Mouse (Mus musculus) gastrocnemius, postnatal 4 days (tissue): ENCODE results near the gene Gm20662. TPM values are rescaled to one million over a fixed set of nuclear protein-coding genes. Genes with fewer than 3 reads are reported as not detected.
A peak's percentile ranks its signal among the peaks of the same experiment; 100 is the strongest.

ENCODE experiments used
- DNase-seq, 2 experiments: peaks; one replicate each; pipeline ENCODE4 v3.0.0; 2021 to 2022; ENCODE audit warnings: low spot score in 2 of 2, mixed read lengths in 2 of 2
- long read RNA-seq, 2 experiments: library from polyadenylated mRNA; stranded (forward); transcript quantifications; one replicate each; pipeline ENCODE4 v2.0.0; 2021
- total RNA-seq, 2 experiments: library from RNA; stranded (reverse); gene quantifications; 2 replicates each; pipeline ENCODE4 v1.2.3; 2021

The Gm20662 gene
- under 1 TPM; 0.32 to 0.86 TPM for total RNA-seq
- long read RNA-seq, experiment 1, partial matches to known transcripts, result 0 of 1 reads
- long read RNA-seq, experiment 1, other reads (novel, unspliced or antisense), result 1 of 1 reads
- long read RNA-seq, experiment 2, result 0 reads

DNA sequence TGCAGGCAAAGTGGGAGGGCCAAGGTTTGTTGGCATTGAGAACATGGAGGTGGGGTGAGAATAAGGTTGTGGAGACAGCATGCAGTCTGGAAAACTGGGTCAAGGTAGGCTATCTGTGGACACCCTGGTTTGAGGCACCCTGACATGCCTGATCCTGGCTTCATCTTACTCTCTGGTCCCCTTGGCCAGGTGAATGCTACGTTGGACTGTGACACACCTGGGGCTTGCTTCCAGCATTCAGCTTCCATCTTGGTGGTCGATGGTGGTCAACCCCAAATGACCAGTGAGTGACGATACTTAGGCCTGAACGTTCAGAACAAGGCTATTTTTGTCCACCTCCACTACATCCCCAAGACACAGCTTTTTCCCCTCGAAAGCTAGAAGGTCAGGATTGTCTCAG is at the start of gene Gm20662:
Gene Gm20662, plus strand, starts transcription at position 301 of the 400 bp plus-strand sequence.
- DNase-seq, result no peak

DNA sequence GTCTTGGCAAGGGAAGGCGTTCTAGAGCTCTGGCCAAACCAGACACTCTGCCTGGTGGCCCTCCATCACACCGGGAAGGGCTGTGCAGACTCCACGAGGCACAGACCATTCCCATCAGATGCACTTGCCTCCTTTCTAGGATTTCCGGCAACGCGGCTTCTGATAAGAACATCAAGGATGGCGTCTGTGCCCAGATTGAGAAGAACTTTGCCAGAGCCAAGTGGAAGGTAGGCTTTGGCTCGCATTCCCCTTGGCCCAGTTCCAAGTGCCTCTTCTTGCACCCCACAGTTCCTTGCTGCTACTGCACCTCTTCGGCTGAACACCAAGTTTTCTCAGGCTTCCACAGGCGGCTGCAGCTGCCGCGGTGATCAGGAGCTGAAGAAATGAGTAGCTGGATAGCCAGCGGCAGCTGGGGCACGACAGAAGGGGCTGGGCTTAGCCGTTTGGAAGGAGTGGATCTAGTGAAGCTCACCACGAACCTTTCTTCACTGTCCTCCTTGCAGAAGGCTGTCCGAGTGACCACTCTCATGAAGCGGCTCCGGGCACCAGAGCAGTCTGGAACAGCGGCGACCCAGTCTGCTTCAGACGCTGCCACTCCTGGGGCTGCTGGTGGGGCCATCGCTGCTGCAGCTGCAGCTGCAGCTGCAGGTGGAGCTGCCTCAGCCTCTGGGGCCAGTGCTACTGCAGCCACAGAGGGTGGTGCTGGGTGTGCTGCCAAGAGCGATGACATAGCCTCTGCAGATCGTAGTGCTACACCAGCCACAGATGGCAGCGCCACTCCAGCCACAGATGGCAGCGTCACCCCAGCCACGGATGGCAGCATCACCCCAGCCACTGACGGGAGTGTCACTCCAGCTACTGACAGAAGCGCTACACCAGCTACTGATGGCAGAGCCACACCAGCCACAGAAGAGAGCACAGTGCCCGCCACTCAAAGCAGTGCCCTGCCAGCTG is 48.6 kb upstream of the Gm20662 start:
- peak in 1 of 2 experiments; percentile 43 for DNase-seq

- no peak for DNase-seq
These were observed 46.8 kb upstream of the Gm20662 start for GRCm38 (mm10) chr9:107949184-107949921.

DNA sequence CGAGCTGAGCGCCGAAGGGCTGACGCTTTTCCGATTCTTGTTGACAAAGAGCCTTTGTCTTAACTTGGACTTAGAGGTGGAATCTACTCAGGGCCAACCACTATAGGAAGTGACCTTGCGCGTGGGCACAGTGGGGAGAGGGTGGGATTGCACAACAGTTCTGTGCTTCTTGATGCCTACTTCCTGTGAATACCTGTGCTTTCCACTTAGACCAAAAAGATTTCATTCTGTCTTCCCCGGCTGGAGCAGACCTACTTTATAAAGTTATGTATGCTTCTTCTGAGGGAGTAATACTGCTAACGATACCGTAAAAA is 46.3 kb upstream of the Gm20662 start, which contains the start of gene Traip:
Gene Traip, plus strand, starts transcription at position 215 of the 314 bp plus-strand sequence.
- DNase-seq, result no peak

GRCm38 (mm10) chr9:107950460-107951355 is 45.4 kb upstream of the Gm20662 start:
- DNase-seq, result peak; percentile 84 to 95

DNA sequence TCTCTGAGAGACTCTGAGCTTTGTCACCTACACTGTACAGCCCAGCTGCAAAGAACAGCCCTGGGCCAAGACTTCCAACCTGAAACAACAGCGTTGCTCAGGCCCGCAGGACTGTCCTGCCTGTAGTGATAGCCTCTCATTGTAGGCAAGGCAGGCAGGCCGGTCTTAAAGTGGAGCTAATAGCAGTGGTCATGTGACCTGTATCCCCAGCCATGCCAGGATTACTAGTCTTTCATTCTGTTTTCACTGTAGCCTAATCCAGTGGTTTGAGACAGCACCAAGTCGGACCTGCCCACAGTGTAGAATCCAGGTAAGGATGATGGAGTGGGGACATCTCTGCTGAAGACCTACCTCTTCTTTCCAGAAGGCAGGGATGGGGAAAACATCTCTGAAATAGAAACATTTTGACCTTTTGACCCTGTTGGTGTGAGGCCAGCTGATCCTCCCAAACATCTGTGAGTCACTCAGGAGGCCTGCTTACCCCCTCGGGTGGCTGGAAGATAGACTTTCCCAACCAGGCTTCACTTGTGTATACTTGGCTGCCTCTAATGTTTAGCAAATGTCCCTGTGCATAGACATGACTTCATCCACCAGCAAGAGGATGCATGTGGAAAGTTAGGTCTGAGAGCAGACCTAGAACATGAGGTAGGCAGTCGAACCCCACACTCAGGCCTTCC is 40.4 kb upstream of the Gm20662 start:
- no peak for DNase-seq

DNA sequence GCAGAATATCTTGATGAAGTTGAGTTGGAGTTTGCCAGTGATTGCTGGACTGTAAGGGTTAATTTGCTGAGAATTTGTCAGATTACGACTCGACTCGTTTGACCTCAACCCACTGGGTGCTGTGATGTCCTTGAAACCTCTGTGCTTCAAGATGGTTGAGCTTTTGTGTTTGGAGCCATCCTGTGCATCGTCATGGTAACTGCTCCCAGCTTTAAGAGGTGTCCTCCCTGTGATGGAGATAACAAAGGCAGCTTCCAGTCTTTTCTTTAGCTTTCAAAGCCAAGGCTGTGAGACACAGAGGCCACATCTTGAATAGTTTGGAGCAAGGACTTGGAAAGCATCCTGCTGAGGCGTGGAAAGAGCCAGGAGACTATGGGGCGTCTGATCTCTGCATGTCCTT is 39.0 kb upstream of the Gm20662 start:
- DNase-seq, result no peak

GRCm38 (mm10) chr9:107959896-107960295 is 36.3 kb upstream of the Gm20662 start:
- DNase-seq, result no peak

GRCm38 (mm10) chr9:107960928-107961327 is 35.2 kb upstream of the Gm20662 start:
- no peak for DNase-seq

GRCm38 (mm10) chr9:107961351-107961762 is 34.8 kb upstream of the Gm20662 start:
- DNase-seq, result no peak

DNA sequence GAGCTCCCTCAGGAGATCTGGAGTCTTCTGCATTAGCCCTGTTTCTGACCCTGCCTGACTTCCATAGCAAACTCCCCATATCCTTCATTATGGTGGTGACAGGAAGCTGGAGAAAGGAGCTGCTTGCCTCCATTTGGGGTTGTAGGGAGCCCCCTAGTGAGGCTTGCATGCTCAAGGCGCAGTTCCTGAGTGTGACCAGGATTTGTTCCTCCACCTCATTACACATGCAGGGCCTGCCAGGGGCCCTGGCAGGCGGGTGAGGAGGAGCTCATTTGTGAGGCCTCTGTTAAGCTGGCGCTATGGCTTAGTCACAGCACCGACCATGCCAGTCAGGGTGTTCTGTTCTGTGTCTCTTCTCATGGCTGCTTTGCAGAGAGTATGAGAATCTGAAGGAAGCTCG is 34.3 kb upstream of the Gm20662 start:
- DNase-seq, result no peak

- DNase-seq, result no peak
These were observed 33.2 kb upstream of the Gm20662 start for GRCm38 (mm10) chr9:107962916-107963315.

DNA sequence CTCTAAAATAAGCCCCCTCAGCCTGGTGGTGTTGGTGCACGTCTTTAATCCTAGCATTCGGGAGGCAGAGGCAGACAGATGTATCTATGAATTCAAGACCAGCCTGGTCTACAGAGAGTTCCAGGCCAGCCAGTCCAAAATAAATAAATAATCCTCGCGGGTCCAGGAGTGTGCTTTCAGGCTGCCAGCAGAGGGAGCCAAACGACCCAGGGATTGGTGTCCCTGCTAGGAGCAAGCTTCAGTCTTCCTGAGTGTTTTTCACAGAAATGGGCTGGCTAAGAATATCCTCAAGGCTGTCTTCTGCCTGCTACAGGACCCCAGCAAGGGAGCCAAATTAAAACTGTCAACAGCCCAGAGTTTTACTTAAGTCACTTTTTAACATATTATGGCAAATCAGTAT is 32.4 kb upstream of the Gm20662 start:
- peak; percentile 73 to 86 for DNase-seq

DNA sequence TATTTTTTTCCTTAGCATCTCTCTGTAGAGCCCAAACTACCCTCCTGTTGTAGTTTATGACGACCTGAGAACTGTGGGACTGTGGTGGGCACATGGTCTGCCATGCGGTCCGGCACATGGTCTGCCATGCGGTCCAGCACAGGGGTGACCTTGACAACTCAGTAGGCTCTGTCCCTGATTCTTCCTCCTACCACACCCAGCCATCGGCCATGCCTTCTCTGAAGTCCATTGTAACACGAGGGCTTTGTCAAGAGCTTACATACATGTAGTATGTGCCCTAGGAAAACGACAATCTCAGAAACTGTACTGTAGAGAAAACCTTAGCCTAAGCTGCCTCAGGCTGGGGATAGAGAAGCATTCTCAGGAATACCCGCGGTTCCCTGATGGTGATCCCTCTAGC is 31.5 kb upstream of the Gm20662 start:
- DNase-seq, result no peak

DNA sequence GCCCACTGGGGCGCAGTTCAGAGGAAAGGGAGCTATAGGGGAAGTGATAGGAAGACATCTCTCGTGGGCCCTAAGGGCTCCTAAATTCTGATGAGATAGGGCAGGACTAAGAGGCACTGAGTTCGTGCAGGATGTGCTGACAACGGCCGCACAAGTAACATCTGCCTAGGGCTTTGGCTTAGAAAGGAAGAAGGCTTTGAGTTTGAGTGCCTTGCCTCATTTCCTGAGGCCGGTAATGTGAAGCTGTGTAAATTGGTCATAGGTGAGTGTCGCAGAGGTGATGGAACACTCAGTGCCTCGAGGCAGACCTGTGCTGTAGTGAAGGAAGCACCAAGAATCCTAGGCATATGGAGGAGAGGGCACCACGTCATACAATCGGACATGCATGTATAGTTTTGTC is 29.5 kb upstream of the Gm20662 start:
- no peak for DNase-seq

DNA sequence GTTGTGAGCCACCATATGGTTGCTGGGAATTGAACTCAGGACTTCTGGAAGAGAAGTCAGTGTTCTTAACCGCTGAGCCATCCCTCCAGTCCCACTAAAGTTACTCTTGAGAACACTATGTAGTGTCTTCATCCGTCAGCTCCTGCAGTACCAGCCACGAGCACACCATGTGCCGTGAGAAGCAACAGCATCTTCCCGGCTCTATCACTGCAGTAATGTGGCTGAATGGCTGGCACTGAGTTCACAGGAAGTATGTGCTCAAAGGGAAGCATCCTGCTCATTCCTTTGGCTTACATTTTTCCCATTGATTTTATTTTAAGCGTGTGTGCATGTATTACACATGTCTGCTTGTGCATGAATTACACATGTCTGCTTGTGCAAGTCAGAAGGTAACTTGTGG is 28.7 kb upstream of the Gm20662 start:
- no peak for DNase-seq

DNA sequence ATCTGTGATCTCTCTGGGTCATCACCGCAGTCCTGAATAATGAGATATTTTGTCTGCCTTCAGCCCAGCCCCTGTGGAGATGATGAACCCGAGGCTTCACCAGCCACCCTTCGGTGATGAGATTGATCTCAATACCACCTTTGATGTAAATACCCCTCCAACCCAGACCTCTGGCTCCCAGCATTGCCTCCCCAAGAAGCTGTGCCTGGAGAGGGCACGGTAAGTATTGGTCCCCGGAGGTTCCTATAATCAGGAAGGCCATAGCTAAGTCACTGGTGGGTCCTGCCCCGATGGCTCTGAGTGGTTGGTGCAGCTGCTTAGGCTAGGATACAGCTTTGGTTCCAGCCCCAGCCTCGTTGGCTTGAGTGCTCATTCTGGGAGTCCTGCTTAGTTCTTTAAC is 27.6 kb upstream of the Gm20662 start:
- DNase-seq, result no peak

GRCm38 (mm10) chr9:107970311-107970710 is 25.8 kb upstream of the Gm20662 start:
- no peak for DNase-seq

DNA sequence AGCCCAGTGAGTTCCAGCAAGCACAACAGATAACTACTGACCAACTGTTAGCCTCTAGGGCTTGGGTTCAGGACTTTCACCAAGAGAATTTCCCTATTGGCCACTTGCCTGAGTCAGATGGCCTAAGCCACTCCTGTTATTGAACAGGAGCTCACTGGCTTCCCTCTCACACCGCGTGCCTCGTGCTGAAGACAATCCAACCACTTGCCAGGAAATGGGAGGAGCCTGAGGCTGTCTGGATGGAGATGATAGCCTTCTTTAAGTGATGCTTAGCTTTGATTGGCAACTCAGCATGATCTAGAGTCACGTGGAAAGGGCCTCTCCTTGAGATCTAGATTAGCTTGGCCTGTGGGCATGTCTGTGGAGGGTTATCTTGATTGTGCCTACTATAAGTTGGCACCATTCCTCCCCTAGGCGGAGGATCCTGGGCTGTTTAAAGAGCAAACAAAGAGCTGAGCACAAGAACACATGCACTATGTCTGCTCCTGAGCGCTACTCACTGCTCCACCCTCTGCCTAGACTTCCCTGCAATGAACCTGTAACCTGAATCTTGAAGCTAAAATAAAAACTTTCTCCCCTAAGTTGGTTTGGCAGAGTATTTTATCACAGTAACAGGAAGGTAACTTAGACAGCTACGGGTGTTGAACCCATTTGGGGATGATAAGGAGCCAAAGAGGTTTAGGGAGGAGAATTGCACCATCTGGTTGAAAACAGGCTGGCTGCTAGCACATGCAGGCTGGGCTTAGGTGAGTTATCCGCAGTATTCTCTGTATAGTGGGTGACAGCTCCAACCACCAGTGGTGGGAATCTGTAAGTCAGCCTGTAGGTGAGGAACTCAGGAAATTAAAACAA is 24.2 kb upstream of the Gm20662 start:
- DNase-seq, result no peak
